Mouse (Mus musculus) right cerebral cortex, adult 18-20 months (tissue): ENCODE results near the gene Grik2.

ENCODE experiments used
- DNase-seq: peaks from one replicate; pipeline ENCODE4 v3.0.0; 2022; ENCODE audit warnings: mixed read lengths

The Grik2 gene

GRCm38 (mm10) chr10:49788381-49788906, at the start of gene Grik2:
Gene Grik2 (minus strand): TSS chr10:49788766.
- peak; percentile 89 for DNase-seq

GRCm38 (mm10) chr10:49834392-49834791, 45.8 kb upstream of the Grik2 start:
- no peak for DNase-seq

GRCm38 (mm10) chr10:49807276-49807675, 18.7 kb upstream of the Grik2 start:
- no peak for DNase-seq

GRCm38 (mm10) chr10:49801001-49801400, 12.4 kb upstream of the Grik2 start:
- no peak for DNase-seq

GRCm38 (mm10) chr10:49794129-49794528, 5.6 kb upstream of the Grik2 start:
- no peak for DNase-seq

GRCm38 (mm10) chr10:49790326-49790725, 1.8 kb upstream of the Grik2 start:
- DNase-seq: no peak

GRCm38 (mm10) chr10:49789711-49790110, 1.1 kb upstream of the Grik2 start:
- DNase-seq: no peak

- DNase-seq: no peak
Measured at GRCm38 (mm10) chr10:49788914-49789313, 348 bp upstream of the Grik2 start.

- no peak for DNase-seq
Measured at GRCm38 (mm10) chr10:49786630-49787029, 1.9 kb downstream of the Grik2 start.

GRCm38 (mm10) chr10:49785477-49785876, 3.1 kb downstream of the Grik2 start:
- DNase-seq: no peak

GRCm38 (mm10) chr10:49784831-49785230, 3.7 kb downstream of the Grik2 start:
- DNase-seq: no peak

- peak; percentile 62 for DNase-seq
Measured at GRCm38 (mm10) chr10:49782741-49783691, 5.5 kb downstream of the Grik2 start.

- no peak for DNase-seq
Measured at GRCm38 (mm10) chr10:49782061-49782460, 6.5 kb downstream of the Grik2 start.

- no peak for DNase-seq
Measured at GRCm38 (mm10) chr10:49780430-49780829, 8.1 kb downstream of the Grik2 start.

GRCm38 (mm10) chr10:49768897-49769296, 19.7 kb downstream of the Grik2 start:
- no peak for DNase-seq

GRCm38 (mm10) chr10:49767556-49767955, 21.0 kb downstream of the Grik2 start:
- DNase-seq: no peak

- DNase-seq: no peak
Measured at GRCm38 (mm10) chr10:49762607-49763006, 26.0 kb downstream of the Grik2 start.

- no peak for DNase-seq
Measured at GRCm38 (mm10) chr10:49751769-49752168, 36.8 kb downstream of the Grik2 start.

GRCm38 (mm10) chr10:49731841-49732240, 56.7 kb downstream of the Grik2 start:
- no peak for DNase-seq

GRCm38 (mm10) chr10:49723706-49724105, 64.9 kb downstream of the Grik2 start:
- DNase-seq: no peak

GRCm38 (mm10) chr10:49716856-49717255, 71.7 kb downstream of the Grik2 start:
- no peak for DNase-seq

GRCm38 (mm10) chr10:49709748-49710147, 78.8 kb downstream of the Grik2 start:
- no peak for DNase-seq

GRCm38 (mm10) chr10:49704446-49704845, 84.1 kb downstream of the Grik2 start:
- DNase-seq: no peak

GRCm38 (mm10) chr10:49652320-49652719, 136.2 kb downstream of the Grik2 start:
- no peak for DNase-seq
